Mouse (Mus musculus) liver, postnatal 0 days (tissue): ENCODE data around the gene Lamc1.
"Not testable (repeated sequence)": the region's sequence is repeated elsewhere in the genome, so short reads cannot be mapped to it uniquely, and the experiment has no call there.

Experiments
- CTCF ChIP-seq: sonication (generic); IDR thresholded peaks from 2 replicates; pipeline ENCODE4 v1.5.1; 2016; ENCODE audit warnings: antibody characterized with exemption, low read depth
- EP300 ChIP-seq: IDR thresholded peaks from 2 replicates; pipeline ENCODE4 v1.6.1; 2016; ENCODE audit warnings: antibody characterized with exemption, low read depth, mild to moderate bottlenecking

DNA sequence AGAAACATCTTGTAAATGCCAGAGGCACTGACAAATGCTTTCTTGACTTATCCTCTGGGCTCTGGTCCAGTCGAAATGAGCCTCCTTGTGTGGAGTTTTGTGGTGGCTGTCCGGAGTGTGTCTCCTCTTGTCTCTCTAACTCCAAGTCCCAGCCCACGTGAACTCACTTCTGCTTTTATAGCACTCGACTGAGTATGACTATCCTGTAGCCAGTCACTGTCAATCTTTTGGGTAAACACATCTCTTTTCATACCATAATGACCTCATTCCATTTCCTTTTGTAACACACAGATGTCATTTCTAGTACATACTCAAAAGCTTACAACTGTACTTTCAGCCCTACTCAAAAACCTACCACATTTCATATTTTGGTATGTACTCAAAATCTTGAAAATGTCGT lies 33.1 kb downstream of the Lamc1 start:
- not testable (repeated sequence) for TF ChIP-seq CTCF, EP300
